Mouse (Mus musculus): Measurements from ENCODE around the gene Pcyox1.

Gene Pcyox1

DNA sequence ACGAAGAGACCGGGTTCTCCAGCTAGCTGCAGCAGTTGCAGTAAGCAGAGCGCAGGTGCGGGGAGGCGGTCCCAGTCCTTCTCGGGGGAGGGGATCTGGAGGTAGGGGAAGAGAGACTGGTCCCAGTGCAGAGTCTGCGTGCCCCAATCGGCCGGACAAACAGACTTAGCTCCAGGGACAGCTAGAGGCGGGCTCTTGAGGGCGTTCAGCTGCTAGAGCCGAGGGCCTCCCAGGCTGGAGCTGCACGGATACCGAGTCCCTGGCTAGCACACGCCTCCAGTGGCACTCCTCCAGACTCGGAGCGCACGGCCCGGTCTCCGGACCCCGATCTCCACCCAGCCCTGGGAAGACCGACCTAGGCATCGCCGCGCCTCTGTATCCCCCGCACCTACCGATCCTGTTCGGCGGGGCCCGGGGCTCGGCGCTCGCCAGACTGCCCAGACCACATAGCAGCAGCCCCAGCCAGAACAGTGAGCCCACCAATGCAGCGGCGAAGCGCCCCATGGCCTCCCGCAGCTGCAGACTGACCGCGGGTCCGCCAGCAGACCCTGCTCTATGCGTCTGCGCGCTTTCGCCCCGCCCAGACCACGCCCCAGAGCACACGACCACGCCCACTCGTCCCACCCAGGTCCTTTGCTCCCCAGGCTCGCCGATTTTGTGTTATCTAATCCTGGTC, at the start of gene Pcyox1:
TSS of gene Pcyox1 (minus strand) at position 574 of the 676 bp plus-strand sequence.
- peak; percentile 76 for DNase-seq (ENCODE audit: low spot score)

DNA sequence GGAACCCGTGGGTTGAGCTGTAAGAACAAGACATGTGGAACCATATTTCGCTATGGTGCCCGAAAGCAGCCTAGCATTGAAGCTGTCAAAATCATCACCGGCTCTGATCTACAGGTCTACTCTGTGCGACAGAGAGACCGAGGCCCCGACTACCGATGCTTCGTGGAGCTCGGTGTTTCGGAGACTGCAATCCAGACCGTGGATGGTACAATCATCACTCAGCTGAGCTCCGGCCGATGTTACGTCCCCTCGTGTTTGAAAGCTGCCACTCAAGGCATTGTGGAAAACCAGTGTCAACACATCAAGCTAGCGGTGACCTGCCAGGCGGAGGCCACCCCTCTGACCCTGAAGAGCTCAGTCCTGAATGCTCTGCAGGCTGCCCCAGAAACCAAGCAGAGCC, 48.6 kb upstream of the Pcyox1 start:
- no peak for DNase-seq (ENCODE audit: low spot score)

DNA sequence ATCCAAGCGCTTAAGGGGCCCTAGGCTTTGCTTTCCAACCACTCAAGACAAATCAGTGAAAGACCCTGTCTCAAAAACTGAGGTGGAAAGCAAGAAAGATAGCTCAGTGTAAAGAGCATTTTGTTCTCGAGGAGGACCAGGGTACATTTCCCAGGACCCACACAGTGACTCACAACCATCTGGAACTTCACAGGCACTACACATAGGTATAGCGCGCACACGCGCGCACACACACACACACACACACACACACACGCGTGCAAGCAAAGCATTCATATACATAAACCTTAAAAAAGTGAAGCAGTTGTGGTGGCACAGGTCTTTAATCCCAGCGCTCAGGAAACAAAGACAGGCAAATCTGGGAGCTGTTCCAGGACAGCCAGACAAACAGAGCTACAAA, 44.6 kb upstream of the Pcyox1 start:
- DNase-seq (ENCODE audit: low spot score): no peak

DNA sequence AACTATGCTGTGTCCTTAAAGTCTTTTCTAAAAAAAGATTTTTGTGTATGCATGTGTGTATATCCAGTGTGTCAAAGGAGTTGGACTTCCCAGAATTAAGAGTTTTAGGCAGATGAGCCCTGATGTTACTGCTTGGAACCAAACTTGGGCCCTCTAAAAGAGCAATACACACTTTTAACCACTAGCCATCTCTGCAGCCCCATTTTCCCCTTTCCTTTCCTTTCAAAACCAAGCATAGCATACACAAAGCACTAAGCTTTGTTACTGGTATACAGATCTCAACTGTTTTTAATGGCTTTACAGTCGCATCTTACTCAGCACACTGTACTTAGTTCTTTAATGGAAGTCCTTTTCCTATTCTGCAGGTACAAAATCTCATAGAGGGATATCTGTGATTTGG, 42.6 kb upstream of the Pcyox1 start:
- no peak for DNase-seq (ENCODE audit: low spot score)

DNA sequence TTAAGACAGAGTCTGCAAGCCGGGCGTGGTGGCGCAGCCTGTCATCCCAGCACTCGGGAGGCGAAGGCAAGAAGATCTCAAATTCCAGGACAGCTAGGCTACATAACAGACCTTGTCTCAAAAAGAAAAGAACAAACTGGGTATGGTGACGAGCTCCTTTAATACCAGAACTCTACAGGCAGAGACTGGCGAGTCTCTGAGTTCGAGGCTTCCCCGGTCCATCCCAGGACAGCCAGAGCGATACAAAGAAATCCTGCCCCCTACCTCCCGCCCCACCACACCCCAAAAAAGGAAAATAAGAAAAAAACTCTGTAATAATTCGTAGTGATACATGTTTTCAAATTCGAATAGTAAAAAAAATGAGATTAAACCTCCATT, 42.2 kb upstream of the Pcyox1 start:
- no peak for DNase-seq (ENCODE audit: low spot score)

DNA sequence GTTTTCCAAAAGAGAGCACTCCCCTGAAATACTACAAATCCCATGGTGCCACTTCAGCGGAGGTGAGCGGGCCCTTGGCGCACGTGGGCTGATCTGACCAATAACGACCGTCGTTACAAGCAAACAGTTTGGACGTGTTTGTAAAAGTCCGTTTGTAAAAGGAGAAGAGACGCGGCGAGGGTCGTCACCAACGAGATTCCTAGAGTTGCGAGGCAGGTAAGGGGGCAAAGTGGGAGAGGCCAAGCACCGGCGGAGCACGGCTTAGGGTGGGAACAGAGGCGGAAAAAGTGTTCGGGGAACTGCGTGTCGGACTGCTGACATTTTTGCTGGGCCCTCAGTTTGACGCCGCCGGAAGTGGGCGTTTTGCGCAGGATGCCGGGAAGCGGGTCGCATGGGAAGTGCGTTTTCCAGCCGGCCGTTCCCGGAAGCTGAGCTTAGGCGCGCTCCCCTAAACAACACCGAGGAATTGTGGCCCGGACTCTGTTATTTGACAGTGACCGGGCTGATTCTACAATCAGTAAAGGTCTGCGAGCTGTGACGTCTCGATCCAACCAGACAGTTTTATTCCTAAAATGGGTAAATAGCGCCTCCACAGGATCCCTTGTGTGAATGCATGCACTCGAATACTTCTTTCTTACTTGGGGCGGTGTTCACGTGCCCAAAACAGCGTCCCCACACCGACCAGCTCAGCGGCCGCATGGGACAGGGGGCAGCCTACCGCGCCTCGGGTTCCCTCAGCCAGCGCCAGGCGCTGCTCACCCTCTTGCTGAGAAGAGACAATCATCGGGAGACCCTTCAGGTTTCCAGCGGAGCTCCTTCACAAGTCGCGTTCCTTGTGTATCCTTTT, 41.5 kb upstream of the Pcyox1 start, which contains the start of gene C87436:
TSS of gene C87436 (plus strand) at position 103 of the 847 bp plus-strand sequence.
- peak; percentile 88 for DNase-seq (ENCODE audit: low spot score)

DNA sequence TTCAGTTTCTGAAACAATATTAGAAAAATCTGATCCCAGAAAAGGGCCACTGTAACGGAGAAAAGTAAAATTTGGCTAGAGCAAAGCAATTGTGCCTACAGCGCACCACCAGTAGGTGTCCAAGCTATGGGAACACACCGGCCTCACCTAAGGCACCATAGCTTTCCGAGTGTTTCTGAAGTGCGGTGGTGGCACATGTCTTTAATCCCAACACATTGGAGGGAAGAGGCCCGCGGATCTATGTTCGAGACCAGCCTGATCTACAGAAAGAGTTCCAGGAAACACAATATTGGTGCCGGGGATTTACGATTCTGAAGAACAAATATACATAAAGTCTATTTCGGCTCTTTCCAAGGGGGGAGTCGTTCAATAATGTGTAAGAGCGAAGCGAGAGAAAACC, 40.8 kb upstream of the Pcyox1 start:
- peak; percentile 17 for DNase-seq (ENCODE audit: low spot score)

DNA sequence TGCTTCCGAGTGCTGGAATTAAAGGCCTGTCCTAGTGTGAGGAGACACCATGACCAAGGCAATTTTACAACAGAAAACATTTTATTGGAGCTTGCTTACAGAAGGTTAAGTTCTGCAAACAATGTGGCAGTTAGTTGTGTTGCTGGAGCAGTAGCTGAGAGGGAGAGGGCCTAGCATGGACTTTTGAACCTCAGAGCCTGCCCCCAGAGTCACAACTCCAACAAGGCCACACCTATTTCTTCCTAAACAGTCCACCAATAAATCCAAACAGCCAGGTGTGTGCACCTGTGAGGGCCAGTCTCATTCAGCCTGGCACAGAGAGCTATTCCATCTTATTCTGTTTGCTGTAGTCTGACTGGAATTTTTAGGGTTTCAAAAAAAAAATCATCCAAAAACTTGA, 36.7 kb upstream of the Pcyox1 start:
- no peak for DNase-seq (ENCODE audit: low spot score)

DNA sequence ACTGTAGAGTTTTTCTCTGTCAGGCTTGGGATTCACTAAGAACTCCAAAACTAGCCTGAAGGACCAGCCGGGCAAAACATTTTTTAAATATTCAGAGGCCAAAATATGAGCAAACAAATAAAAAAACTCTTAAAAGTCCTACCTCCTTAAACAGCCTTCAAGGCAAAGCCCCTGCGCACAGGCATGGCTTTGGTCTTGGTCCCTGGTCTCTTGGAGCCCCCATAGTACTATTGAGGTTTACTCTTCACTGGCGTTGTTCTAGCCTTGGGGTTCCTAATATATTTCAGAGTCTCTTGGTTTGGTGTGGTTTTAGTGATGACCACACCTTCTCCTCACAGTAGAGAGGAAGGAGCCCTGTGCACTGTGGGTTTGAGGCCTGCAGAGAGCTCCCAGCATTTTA, 34.6 kb upstream of the Pcyox1 start:
- DNase-seq (ENCODE audit: low spot score): no peak

DNA sequence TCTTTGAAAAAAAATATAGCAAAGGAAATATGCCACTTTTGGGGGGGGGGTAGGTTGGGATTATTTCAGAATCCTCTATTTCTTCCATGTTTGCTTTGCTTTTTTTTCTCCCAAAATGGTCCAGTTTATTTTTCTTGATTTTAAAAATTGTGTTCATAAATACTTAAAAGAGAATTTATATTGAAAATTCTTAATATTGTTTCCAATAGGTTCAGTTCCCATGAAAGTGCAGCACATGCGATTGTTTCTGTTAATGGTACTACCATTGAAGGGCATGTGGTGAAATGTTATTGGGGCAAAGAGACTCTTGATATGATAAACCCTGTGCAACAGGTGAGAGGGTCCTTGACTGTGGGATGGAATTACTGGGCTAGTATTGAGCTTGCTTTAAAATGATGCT, 29.4 kb upstream of the Pcyox1 start, which contains the start of gene Gm44790:
TSS of gene Gm44790 (plus strand) at position 301 of the 400 bp plus-strand sequence.
- no peak for DNase-seq (ENCODE audit: low spot score)

DNA sequence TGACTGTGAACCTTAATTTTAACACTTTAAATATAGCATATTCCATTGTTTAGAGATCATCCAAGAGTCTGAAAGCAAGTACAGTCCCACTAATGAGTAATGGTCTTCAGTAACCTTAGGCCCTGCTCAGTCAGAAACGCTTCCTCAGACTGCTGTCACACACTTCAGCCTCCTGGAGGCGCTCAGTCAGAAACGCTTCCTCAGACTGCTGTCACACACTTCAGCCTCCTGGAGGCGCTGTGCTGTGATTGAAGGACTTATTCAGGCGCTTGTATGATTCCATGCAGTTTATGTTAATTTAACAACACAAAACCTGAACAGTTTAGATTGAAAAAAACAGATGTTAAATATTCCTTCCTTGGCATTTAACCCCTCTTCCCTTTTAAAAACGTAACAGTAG, 23.5 kb upstream of the Pcyox1 start:
- no peak for DNase-seq (ENCODE audit: low spot score)

DNA sequence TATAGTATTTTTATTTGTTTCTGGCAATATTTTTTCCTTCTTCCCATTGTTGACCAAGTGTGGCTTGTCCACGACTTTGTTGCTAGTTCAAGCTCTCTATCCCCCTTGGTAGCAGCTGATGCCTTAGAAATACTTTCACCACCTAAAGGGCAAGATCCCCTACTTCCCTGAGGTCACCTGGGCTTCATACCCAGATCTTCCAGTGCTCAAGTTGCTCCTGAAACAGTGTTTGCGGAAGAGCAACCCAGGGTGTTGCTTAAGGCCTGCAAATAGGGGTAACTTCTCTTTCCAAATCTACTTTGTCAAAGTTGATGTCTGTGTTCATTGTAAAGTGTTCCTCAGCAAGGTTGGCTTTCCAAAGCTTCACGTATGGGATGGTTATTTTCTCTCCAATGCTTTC, 22.3 kb upstream of the Pcyox1 start:
- DNase-seq (ENCODE audit: low spot score): no peak

DNA sequence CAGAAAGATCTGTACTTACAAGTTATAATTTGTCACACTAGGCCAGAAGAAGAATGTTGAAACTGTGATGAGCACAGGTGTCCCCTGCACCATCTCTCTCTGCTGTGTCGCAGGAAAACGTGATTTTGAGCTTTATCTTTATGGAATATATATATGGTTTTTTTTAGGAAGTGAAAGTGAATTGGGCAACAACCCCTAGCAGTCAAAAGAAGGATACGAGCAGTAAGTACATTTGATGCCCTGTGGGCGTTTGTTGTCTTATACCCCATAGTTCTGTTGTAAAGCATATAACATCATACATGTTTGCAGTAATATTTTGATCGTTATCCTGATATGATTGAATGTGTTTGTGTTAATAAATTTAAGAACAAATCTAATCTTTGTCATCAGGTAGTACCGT, 21.8 kb upstream of the Pcyox1 start:
- DNase-seq (ENCODE audit: low spot score): no peak

DNA sequence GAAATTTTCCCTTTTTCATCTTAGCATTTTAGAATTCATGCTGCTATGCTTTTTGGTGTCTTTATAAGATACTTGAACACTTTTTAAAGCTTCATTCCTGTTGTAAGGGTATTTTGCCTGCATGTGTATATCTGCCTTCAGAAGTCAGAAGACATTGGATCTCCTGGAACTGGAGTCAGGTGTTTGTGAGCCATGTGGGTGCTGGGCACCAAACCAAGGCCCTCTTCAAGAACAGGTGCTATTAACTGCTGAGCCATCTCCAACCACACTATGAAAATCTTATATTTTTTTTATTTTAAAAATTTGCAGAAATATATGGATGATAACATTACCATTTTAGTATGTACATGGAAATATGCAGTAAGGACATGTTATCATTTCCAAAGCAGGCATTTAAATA, 9.4 kb upstream of the Pcyox1 start:
- no peak for DNase-seq (ENCODE audit: low spot score)

DNA sequence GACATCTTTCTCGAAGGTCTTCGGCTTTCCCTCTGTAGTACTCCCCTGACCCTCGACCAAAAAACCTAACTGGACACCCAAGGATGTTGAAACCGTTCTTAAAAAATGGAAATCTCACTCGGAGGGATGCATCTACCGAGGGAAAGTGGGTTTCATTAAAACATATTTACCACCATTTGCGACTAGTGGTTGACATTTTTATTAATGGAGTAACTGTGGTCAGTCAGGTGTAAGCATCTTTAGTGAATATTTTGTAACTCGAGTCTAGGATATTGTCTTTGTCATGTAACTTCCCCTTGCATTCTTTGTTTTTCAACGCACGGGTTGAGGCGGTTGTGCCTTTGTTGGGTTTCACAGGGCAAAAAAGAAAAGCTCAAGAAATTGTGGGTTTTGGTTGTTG, 8.0 kb upstream of the Pcyox1 start:
- DNase-seq (ENCODE audit: low spot score): no peak

DNA sequence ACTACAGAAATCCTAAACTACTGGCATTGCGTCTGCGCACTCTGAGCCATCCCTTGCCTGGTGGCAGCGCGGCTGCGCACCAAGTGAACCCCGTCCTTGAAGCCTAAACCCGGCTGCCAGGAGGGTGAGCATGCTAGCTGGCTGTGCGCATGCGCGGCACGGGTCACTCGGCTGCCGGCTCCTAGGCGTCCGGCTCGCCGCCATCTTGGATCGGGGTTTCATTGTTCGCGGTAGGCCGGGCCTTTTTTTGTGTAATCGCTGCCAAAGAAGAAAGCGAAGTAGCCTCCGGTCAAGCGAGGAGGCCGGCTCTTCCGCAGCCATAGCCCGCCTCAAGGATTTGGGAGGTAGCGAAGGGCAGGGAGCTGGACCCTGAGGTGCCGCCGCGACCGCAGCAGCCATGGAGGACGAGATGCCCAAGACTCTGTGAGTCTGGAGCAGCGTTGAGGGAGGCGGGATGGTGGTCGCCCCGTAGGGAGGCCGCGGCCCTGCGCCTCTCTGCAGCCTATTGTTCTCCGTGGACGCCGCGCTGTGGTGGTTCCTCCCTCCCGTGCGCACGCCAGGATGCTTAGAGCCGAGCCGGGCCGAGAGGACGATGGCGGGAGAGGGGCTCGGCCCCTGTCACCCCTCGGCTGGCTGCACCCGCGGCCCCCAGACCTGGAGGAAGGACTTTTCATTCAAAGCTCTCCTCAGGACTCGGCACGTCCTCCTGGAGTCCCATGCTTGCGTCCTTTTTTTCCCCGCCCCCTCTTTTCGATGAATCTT, 7.3 kb upstream of the Pcyox1 start, which contains the start of gene Tia1:
TSS of gene Tia1 (plus strand) at position 120 of the 762 bp plus-strand sequence.
- peak; percentile 95 for DNase-seq (ENCODE audit: low spot score)

DNA sequence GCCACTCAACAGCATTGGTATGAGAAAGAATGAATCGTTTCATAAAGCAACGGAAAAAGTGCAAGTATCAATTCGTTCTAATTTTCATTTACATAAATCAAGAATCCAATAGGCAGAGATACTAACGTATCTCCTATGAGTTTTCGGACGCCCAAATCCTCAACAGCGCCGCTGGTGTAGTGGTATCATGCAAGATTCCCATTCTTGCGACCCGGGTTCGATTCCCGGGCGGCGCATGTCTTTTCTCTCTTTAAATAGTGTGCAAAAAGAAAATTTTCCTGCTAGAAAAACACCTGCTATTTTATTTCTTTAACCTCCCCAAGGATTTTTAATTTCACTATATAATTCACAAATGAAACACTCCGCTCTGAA, 6.8 kb upstream of the Pcyox1 start:
- peak; percentile 89 for DNase-seq (ENCODE audit: low spot score)

DNA sequence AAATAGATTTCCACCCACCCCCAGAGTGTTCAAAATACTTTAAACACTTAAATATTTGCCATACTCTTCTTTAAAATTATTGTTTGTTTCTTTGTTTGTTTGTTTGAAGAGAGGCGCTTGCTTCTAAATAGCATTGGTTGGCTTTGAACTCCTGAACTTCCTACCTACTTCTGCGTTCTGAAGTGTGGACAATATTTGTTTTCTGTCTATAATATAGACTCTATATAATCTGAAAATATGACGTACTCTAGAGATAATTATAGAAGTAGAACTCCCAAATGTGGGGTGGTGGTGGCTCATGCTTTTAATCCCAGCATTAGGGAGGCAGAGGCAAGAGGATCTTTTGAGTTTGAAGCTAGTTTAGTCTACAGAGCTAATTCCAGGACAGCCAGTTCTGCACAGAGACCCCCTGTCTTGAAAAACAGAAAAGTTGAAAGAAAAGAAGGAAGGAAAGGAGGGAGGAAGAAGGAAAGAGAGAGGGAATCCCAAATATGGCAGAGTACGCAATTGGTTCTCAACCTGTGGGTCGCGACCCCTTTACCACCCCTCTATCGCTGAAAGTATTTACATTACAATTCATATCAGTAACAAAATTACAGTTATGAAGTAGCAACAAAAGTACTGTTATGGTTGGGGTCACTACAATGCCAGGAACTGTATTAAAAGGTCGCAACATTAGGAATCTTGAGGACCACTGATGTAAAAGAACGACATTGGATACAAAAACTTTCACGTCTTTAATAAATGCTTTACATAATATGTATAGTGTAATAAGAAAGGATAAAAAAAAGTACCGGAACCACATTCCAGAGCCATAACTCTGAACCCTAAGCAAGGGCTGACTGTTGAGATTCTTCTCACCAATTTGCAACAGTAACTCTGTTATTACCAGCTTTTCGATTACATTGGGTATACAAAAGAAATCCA, 6.0 kb upstream of the Pcyox1 start:
- DNase-seq (ENCODE audit: low spot score): no peak

DNA sequence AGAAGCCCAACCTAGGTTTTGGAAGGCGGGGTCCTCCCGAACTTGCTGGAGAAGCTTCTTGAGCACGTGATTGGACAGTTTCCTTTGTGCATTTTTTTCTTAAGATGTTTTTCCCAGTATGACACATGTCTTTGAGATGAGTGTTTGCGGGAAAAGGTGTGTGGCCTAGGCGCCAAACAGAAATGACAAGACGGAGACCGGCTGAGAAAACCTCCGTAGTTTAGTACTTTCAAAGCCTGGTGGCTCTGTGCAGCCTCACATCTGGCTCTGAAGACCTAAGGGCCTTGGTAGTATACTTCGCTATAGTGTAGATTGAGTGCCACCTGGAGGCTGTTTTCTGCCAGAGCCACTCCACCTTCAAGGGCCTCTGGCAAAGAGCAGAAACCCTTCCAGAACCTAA, 4.0 kb upstream of the Pcyox1 start:
- peak; percentile 56 for DNase-seq (ENCODE audit: low spot score)

DNA sequence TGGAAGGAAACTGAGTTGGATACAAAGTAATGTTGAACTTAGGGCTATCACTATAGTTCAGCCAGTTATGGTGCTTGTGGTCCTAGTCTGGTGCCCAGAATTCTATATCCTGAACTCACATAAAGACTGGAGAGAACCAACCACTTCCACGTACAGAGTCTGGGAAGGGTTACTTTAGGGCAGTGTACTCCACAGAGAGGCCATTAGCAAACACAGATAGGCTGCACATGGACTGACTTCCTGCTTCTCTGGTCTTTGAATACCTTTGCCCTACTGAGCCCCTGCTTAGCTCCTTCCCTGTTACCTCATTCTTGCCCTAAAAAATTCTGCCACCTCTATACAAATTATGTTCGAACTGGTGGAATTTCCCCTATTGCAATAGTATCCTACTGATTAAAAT, 3.0 kb upstream of the Pcyox1 start:
- no peak for DNase-seq (ENCODE audit: low spot score)

DNA sequence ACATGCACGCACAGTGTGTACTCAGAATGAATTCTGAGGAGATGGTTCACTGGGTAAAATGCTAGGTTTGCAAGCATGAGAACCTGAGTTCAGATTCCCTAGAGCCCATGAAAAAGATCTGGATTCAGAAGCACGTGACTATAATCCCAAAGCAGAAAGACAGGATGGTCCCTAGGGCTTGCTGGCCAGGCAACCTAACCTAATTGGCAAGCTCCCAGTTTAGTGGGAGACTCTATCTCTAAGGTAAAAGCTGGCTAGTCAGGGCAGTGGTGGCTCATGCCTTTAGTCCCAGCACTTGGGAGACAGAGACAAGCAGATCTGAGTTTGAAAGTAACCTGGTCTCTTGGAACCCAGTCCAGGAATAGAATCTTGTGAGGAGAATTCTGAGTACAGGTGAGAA, 2.0 kb upstream of the Pcyox1 start:
- DNase-seq (ENCODE audit: low spot score): no peak
